In the genomic region with DNA sequence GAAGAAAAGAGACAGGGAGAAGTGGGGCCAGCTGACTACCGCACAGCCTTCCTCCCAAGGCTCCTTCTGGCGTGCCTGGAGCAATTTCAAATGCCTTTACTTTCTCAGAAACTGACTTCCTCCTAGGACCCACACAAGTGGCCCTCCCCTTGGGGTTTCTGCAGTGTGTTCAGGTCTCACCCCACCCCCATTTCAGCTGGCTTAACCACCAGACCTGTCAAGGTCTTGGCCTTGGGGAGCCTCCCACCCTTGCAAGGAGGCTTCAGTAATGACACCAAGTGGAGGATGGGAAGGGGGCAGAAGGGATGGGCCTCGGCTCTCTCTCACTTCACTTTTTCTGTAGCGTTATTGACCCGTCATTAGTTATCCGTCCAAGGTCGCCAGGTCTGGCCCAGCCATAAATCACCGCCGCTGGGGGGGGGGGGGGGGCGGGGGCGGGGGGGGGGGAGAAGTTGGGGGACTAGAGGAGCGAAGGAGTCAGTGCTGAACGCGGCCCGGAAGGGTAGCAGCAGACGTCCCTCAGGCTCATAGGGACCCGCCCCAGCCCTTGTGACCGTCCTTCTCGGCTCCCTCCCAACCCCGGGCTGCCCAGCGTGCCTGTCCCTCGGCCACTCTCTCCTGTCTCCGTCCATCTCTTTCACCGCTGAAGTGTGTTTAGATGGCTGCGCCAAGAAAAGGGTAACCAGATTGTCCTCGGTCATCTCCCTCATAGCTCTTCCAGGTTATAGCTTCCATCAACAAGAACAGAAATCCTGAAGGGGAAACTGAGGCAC, we compare ENCODE assay signal across 8 mouse cellular contexts. TPM values are rescaled to one million over a fixed set of nuclear protein-coding genes. Genes with fewer than 3 reads are reported as not detected.
DNase-seq lines count a peak whose midpoint lies in the region; ATAC-seq lines count a peak whose summit lies in the region.

No protein-coding gene starts in this region.

- no peaks in the 10 kb centered on the region for H3K9me3 ChIP-seq in hindbrain, embryonic 14.5 days (ENCODE audit: control insufficient read depth, low read length)

- H3K27me3 ChIP-seq in hindbrain, embryonic 14.5 days (ENCODE audit: control insufficient read depth, insufficient read depth, low read length): peaks cover 31% of the 10 kb centered on the region
- H3K27me3 ChIP-seq in splenic B cell, adult 2 months (ENCODE audit: control insufficient read depth, insufficient read depth, low read length, poor library complexity, severe bottlenecking): no peaks in the 10 kb centered on the region

- peak overlapping the region; percentile 74 for H3K4me2 ChIP-seq in hindbrain, embryonic 14.5 days (replicated peaks)

- no peak for ATAC-seq in CD4-positive, CD25-positive, alpha-beta regulatory T cell, adult 4 months
- no peak for ATAC-seq in hindbrain, embryonic 14.5 days (ENCODE audit: low FRiP score)

- peak overlapping the region; percentile 43 for H3K9ac ChIP-seq in hindbrain, embryonic 14.5 days

- H3K4me1 ChIP-seq in hindbrain, embryonic 14.5 days (replicated peaks; ENCODE audit: control insufficient read depth, insufficient read depth, low read length): peaks cover 26% of the 10 kb centered on the region

- 2% methylated on average over 15 of the region's 26 CpGs for WGBS in hindbrain, embryonic 14.5 days

- H3K36me3 ChIP-seq in hindbrain, embryonic 14.5 days (replicated peaks; ENCODE audit: control insufficient read depth, insufficient read depth): no peaks in the 10 kb centered on the region
- H3K36me3 ChIP-seq in splenic B cell, adult 2 months (ENCODE audit: control insufficient read depth, insufficient read depth, low read length, poor library complexity, severe bottlenecking): no peaks in the 10 kb centered on the region

- DNase-seq in CD4-positive, CD25-positive, alpha-beta regulatory T cell, adult 2 months (ENCODE audit: low read depth, low spot score): peak; percentile 44
- DNase-seq in 3T3-L1 (ENCODE audit: low read depth, low spot score): peak; percentile 21
- peak; percentile 45 for DNase-seq in embryo, embryonic 11 days
- no peak for DNase-seq in hindbrain, embryonic 14.5 days (ENCODE audit: low spot score)
- DNase-seq in lung, postnatal 36 days: peak; percentile 28
- DNase-seq in splenic B cell, adult 2 months (ENCODE audit: low read depth, low spot score): peak; percentile 57
- DNase-seq in urinary bladder, adult 2 months (ENCODE audit: low spot score): no peak

- H3K27ac ChIP-seq in hindbrain, embryonic 14.5 days: no peak overlapping the region

- peak overlapping the region; percentile 30 for H3K4me3 ChIP-seq in hindbrain, embryonic 14.5 days (replicated peaks; ENCODE audit: low read length)

RNA-seq across cellular contexts. Expression of a gene that starts 16.0 kb away (rescaled TPM):
- polyA plus RNA-seq in CD4-positive, CD25-positive, alpha-beta regulatory T cell, adult 4 months (2017; shearing (Covaris generic)): 10 to 100 TPM; 21.7 to 37.7 TPM
- 9.7 and 12.3 TPM in 2 replicates for polyA plus RNA-seq in hindbrain, embryonic 14.5 days (2014; fragmentation: Nextera tagmentation; extraction: Ambion mirVana)
- 9.5 and 10.8 TPM in 2 replicates for polyA plus RNA-seq in urinary bladder, adult 2 months (2012; rRNA removed)

RNA-seq across cellular contexts. Expression of a gene that starts 16.1 kb away (rescaled TPM):
- 10 to 100 TPM; 56.4 to 76.1 TPM for polyA plus RNA-seq in CD4-positive, CD25-positive, alpha-beta regulatory T cell, adult 4 months (2017; shearing (Covaris generic))
- 75.5 and 87.4 TPM in 2 replicates for polyA plus RNA-seq in hindbrain, embryonic 14.5 days (2014; fragmentation: Nextera tagmentation; extraction: Ambion mirVana)
- polyA plus RNA-seq in urinary bladder, adult 2 months (2012; rRNA removed): 26.0 and 27.7 TPM in 2 replicates

Comparison
In these comparisons a context has a peak if more than half of its experiments do, and no peak if none do; other contexts are left out.
1. DNase-seq: peak in CD4-positive, CD25-positive, alpha-beta regulatory T cell, adult 2 months (single experiment), 3T3-L1 (single experiment), embryo, embryonic 11 days (single experiment), lung, postnatal 36 days (single experiment) and splenic B cell, adult 2 months (single experiment); none in hindbrain, embryonic 14.5 days (single experiment) and urinary bladder, adult 2 months (single experiment).